Mouse (Mus musculus): Measurements from ENCODE around the gene Bace1.
"Not testable (repeated sequence)": the region's sequence is repeated elsewhere in the genome, so short reads cannot be mapped to it uniquely, and the experiment has no call there.

Bace1 gene

GRCm38 (mm10) chr9:45838069-45838433, 329 bp upstream of the Bace1 start:
- no peak for DNase-seq (ENCODE audit: low read depth, low spot score)

DNA sequence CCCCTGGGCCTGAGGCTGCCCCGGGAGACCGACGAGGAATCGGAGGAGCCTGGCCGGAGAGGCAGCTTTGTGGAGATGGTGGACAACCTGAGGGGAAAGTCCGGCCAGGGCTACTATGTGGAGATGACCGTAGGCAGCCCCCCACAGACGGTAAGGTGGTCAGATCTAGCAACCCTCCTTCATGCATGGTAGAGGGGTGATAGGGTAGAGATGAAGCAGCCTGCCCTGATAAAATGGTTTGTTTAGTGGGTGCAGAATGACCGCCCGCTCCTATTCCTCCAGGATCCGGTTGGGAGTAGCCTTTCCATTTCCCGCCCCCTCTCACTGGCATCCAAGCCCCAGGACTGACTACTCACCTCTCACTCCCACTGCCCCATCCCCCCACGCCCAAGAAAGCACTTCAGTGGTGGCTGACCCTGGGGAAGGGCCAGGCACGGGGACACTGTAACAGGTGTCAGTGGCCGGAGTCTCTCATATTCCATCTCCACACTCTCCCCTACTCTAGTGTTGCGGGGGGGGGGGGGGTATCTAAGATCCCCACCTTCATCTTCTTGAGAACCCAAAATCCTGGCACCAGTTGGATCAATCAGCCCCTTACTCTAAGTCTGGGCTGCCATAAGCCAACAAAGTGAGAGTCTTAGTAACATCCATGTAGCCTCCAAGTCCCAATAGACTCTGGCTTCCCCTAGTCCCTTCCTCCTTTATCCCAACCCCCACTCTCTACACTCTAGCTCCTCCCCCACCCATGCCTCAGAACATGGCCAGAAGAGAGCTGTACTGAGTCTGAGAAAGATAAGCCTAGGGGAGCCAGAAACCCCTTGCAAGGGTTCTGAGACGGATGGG, 980 bp downstream of the Bace1 start:
- DNase-seq (ENCODE audit: low read depth, low spot score) = no peak

GRCm38 (mm10) chr9:45839982-45840300, 1.6 kb downstream of the Bace1 start:
- DNase-seq (ENCODE audit: low read depth, low spot score) = no peak

- no peak for DNase-seq (ENCODE audit: low read depth, low spot score)
Measured at GRCm38 (mm10) chr9:45840331-45840730, 2.0 kb downstream of the Bace1 start.

DNA sequence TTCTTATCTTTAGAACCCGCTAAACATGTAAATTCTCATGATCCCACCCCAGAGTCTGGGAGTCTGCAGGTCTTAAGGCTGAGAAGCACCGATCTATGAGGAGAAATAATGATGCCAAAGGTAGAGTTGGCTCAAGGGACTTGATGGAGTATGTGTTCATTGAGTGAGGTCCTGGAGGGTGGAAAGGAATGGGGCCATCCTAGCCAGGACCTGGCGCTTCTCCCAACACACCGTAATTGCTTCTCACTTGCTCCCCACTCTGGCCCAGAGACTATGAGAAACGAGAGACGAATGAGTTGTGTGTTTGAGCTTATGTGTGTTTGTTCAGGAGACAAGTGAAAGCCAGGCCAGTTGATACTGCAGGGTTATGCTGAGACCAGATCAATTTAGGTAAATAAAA, 3.1 kb downstream of the Bace1 start:
- no peak for DNase-seq (ENCODE audit: low read depth, low spot score)

DNA sequence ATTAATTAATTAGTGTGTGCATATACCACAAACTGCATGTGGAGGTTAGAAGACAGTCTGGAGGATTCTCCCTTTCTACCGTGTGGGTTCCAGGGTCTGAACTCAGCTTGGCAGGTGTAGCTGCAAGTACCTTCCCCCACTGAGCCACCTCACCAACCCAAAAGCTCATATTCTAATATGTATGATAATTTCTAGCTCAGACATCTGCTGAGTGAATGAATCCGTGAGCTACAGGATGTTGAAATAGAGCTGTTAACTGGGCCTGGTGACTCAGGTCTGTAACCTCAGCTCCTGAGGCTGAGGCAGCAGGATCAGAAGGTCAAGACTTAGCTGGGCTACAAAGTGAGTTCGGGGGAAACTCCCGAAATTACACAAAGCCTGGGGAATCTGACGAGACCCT, 4.6 kb downstream of the Bace1 start:
- DNase-seq (ENCODE audit: low read depth, low spot score) = no peak

DNA sequence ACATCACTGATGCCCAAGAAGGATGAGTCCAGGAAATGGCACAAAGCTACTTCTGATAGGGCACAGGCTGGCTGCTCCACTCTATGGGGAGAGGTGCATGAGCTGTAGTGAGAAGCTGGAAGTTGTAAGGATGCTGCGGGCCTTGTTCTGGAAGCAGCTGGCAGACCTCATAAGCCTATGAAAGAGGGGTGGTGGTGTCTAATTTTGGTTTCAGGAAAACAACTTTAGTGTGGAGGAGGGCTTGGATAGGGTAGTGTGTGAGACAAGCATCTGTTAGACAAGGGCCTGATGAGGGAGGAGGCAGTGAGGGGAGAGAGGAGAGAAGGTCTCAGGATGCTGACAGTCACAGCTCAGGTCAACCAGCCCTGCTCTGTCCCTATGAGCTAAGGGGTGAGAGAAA, 5.4 kb downstream of the Bace1 start:
- no peak for DNase-seq (ENCODE audit: low read depth, low spot score)

GRCm38 (mm10) chr9:45845541-45845940, 7.2 kb downstream of the Bace1 start:
- no peak for DNase-seq (ENCODE audit: low read depth, low spot score)

DNA sequence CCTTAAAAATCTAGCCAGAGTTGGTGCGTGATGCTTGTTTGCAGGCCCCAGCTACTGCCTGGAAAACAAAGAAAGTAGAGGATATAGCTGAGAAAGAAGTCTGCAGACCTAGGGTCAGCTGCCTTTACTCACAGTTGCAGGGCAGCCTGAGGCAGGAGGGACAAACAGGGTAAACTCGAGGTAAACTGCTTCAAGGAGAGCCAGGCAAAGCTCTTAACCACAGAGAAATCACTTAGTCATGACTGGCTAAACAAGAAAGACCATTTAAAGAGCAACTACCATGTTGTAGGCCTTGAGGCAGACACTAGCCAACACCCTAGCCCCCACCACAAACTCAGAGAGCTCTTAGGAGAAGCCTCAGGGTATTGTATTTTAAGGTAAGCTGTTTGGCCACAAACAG, 7.8 kb downstream of the Bace1 start:
- not testable (repeated sequence) for DNase-seq (ENCODE audit: low read depth, low spot score)

- DNase-seq (ENCODE audit: low read depth, low spot score) = no peak
Measured at GRCm38 (mm10) chr9:45846891-45847460, 8.6 kb downstream of the Bace1 start.

DNA sequence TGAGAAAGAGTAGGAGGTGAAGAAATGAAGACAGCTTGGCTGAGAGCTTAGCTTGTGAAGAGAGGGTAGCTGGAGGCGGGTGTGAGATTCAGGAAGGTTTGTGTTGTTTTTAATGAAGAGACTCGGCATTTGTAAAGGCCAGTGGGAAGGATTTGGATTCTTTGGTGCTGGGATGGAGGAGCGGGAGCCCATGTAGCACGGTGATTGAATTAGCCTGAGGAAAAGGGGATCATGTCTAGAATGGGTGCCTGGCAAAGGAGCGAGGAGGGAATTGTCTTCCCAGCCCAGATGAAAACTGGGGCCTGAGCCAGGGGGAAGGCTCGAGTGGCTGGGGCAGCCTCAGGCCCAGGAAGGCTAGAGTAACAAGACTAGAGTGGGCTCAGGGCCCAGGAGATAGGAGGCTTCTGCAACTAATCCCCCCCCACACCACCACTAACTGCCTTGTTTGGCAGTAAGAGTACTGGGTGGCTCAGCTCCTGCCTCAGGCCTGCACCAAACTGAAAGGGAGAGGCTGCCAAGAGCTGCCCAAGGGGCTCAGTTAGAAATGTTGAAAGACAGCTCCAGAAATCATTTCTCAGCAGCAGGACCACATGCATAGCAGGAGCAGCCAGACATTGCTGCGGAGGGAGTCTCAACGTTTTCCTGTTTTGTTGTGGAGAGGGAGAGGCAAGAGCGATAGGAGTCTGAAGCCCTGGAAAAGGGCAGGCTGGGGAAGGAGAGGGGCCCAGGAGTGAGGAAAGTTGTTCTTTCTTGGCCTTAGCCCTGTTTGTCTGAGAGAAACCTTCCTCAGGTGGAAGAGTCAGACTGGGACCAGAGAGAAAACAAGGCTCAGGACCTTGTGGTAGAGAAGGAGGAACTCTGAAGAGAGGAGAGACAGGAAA, 11.4 kb downstream of the Bace1 start:
- no peak for DNase-seq (ENCODE audit: low read depth, low spot score)

DNA sequence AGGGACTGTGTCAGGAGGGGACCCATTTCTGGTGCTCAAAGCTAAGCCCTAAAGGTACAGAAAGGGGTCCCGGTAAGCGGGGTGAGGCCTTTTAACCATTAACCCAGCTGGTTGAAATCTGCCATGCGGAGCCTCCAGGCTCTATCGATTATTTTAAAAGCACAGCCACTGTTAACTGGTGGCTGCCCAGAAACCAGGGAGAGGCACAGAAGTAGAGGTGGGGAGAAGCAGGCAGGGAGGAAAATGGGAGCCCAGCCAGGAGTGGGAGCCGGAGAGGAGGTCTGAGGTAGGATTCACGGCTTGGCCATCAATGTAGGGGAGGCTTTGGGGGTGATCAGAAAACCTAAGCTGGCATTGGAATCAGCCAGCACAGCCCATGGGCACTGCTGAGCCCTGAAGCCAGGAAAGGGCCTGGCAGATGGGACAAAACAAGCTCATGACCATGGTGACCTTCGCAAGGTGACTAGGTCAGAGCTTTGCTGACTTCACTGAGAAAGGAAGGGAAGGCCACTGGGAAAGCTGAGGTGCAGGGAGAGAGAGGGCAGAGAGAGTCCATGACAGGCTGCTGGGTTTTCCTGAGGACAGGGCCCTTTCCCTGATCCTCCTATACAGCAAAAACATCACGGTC, 12.3 kb downstream of the Bace1 start:
- no peak for DNase-seq (ENCODE audit: low read depth, low spot score)

GRCm38 (mm10) chr9:45851330-45851729, 12.9 kb downstream of the Bace1 start:
- no peak for DNase-seq (ENCODE audit: low read depth, low spot score)

DNA sequence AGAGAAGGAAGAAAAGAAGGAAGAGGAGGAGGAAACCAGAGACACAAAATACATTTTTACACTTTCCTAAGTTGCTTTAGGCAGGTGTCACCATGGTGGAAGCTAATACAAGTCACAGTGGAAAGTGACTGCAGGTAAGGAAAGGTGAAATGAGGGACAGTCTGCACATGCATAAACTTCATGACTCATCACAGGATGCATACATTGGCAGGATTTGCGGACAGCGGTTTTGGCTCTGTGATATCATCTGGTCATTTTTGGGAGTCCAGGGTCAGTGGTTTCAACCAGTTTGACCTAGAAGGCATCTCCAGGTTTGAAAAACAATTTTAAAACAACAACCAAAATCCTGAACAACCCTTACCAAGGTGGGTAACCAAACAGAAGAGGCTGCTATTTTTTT, 13.4 kb downstream of the Bace1 start:
- DNase-seq (ENCODE audit: low read depth, low spot score) = no peak

GRCm38 (mm10) chr9:45853695-45854094, 15.3 kb downstream of the Bace1 start:
- no peak for DNase-seq (ENCODE audit: low read depth, low spot score)

GRCm38 (mm10) chr9:45854136-45854535, 15.8 kb downstream of the Bace1 start:
- no peak for DNase-seq (ENCODE audit: low read depth, low spot score)

GRCm38 (mm10) chr9:45859364-45859763, 21.0 kb downstream of the Bace1 start:
- DNase-seq (ENCODE audit: low read depth, low spot score) = no peak

- no peak for DNase-seq (ENCODE audit: low read depth, low spot score)
Measured at GRCm38 (mm10) chr9:45861813-45862212, 23.4 kb downstream of the Bace1 start.

- DNase-seq (ENCODE audit: low read depth, low spot score) = no peak
Measured at GRCm38 (mm10) chr9:45869181-45869580, 30.8 kb downstream of the Bace1 start.

GRCm38 (mm10) chr9:45870265-45870664, 31.9 kb downstream of the Bace1 start:
- no peak for DNase-seq (ENCODE audit: low read depth, low spot score)

- no peak for DNase-seq (ENCODE audit: low read depth, low spot score)
Measured at GRCm38 (mm10) chr9:45877928-45878327, 39.5 kb downstream of the Bace1 start.

DNA sequence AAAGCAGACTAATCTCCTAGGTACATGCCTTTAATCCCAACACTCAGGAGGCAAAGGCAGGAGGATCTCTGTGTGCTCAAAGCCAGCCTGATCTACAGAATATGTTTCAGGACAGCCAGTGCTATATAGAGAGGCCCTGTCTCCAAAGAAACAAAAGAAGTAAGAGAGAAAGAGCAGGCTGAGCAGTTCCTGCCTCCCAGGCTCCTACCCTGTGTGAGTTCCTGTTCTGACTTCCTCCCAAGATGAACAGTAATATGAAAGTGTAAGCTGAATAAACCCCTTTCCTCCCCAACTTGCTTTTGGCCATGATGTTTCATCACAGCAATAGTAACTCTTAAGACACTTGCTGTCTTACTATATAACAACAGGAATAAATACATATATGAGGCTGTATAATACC, 55.3 kb downstream of the Bace1 start:
- no peak for DNase-seq (ENCODE audit: low read depth, low spot score)

Data from CD4-positive, CD25-positive, alpha-beta regulatory T cell, adult 2 months (primary cell).